Mouse (Mus musculus) stomach, embryonic 14.5 days (tissue): ENCODE data around the gene Wdr4. TPM values are rescaled to one million over a fixed set of nuclear protein-coding genes. Genes with fewer than 3 reads are reported as not detected.

Experiments used
- microRNA-seq: library from miRNA; unstranded; fragments of <30 nt; microRNA quantifications from one replicate; pipeline ENCODE4, GENCODE M21; 2016
- polyA plus RNA-seq: library from polyadenylated mRNA; unstranded; fragments of >200 nt; fragmentation: Nextera tagmentation; extraction: Ambion mirVana; gene quantifications from 2 replicates; pipeline ENCODE4 v1.2.1, GENCODE M21; 2014

Gene Wdr4
- polyA plus RNA-seq, 1 experiment from 2014 or later: 34.7 TPM

Small RNA genes lying within 50 kb of the gene (microRNA-seq; reads per million reads assigned to microRNA genes)
- gene Gm24970: not detected

Other genes with a start within 250 kb of the Wdr4 start
- 0.50 and 0.62 TPM in 2 replicates for gene Rsph1, start 242.6 kb downstream of the Wdr4 start, polyA plus RNA-seq
- gene Slc37a1, start 233.2 kb downstream of the Wdr4 start, polyA plus RNA-seq: 7.9 and 10.1 TPM in 2 replicates
- gene Pde9a, start 133.8 kb downstream of the Wdr4 start, polyA plus RNA-seq: 39.6 and 42.8 TPM in 2 replicates
- 296 and 346 TPM in 2 replicates for gene Ndufv3, start 135 bp upstream of the Wdr4 start, polyA plus RNA-seq
- gene Pknox1, start 44.8 kb upstream of the Wdr4 start, polyA plus RNA-seq: 44.4 and 45.1 TPM in 2 replicates
- gene Cbs, start 117.3 kb upstream of the Wdr4 start, polyA plus RNA-seq: 1.3 and 3.6 TPM in 2 replicates
- 165 and 175 TPM in 2 replicates for gene U2af1, start 138.9 kb upstream of the Wdr4 start, polyA plus RNA-seq
- gene Cryaa, start 157.8 kb upstream of the Wdr4 start, polyA plus RNA-seq: not detected in 2 replicates